Mouse (Mus musculus) MN1 (cell line): ENCODE measurements around the gene Fgfr2.

ENCODE experiments used
- DNase-seq: peaks from one replicate; pipeline ENCODE4 v3.0.0-alpha.2; 2016; ENCODE audit warnings: low spot score

The Fgfr2 gene

GRCm38 (mm10) chr7:132358709-132359108, 764.4 kb downstream of the Fgfr2 start:
- no peak for DNase-seq

DNA sequence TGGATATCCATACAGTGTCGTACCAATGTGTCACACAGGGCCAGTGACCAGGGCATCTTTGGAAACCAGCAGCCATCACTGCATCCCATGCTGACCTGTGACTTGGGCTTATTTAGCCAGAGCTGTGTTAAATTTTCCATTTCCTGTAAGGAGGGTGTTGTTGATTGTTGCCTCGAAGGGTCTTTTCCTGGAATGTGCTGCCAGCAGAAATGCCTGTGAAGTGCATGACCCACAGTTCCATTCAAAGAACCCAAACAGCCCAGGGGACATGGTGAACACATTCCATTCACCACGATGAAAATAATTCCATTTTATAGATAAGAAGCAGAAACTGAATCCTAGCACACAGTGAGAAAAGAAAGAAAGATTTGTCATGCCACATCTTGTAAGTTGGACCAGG, 764.9 kb downstream of the Fgfr2 start:
- no peak for DNase-seq

GRCm38 (mm10) chr7:132357841-132358237, 765.3 kb downstream of the Fgfr2 start:
- DNase-seq: no peak

- DNase-seq: no peak
These were observed 766.0 kb downstream of the Fgfr2 start for GRCm38 (mm10) chr7:132356881-132357840.

DNA sequence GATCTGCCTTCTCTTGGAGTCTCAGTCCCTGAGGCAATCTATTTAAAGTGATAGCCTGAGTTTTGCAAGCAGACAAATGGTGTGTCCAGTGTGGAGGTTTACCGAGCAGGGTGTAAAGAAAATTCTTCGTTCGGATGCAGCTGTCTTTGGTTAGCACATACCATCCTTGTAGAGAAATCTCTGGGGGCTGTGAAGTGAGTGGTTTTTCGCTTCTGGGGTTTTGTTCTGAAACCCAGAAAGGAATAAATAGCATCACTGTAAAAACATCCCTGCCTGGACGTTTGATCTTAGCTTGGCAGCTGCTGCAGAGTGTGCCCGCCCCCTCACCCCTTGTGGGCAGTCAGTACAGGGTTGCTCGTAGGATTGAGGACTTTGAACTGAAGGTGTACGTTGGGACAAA, 767.0 kb downstream of the Fgfr2 start:
- no peak for DNase-seq

DNA sequence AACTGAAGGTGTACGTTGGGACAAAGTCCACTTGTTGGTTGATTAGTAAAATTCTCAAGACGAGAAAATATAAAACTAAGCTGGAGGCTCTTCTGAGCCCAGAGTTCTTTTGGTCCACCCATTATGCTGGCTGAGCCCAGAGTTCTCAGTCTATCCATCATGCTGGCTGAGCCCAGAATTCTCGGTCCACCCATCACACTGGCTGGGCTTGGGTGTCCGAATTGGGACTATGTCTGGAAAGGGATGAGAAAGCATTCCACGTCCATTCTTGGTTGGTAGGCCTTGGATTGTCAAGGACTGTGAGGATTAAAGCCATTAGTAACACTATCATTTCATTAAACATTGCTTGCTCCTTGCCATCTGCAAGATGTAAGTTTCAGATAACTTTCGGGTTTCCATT, 767.4 kb downstream of the Fgfr2 start:
- no peak for DNase-seq

- DNase-seq: peak; percentile 18
These were observed 774.0 kb downstream of the Fgfr2 start for GRCm38 (mm10) chr7:132349075-132349572.

GRCm38 (mm10) chr7:132347273-132348045, 775.7 kb downstream of the Fgfr2 start:
- DNase-seq: no peak

GRCm38 (mm10) chr7:132345526-132346070, 777.6 kb downstream of the Fgfr2 start:
- no peak for DNase-seq

GRCm38 (mm10) chr7:132344606-132345005, 778.5 kb downstream of the Fgfr2 start:
- no peak for DNase-seq

- DNase-seq: no peak
These were observed 779.2 kb downstream of the Fgfr2 start for GRCm38 (mm10) chr7:132343900-132344299.

- no peak for DNase-seq
These were observed 780.0 kb downstream of the Fgfr2 start for GRCm38 (mm10) chr7:132343146-132343545.

GRCm38 (mm10) chr7:132339041-132339839, 783.9 kb downstream of the Fgfr2 start:
- DNase-seq: no peak

- no peak for DNase-seq
These were observed 784.8 kb downstream of the Fgfr2 start for GRCm38 (mm10) chr7:132338350-132338749.

DNA sequence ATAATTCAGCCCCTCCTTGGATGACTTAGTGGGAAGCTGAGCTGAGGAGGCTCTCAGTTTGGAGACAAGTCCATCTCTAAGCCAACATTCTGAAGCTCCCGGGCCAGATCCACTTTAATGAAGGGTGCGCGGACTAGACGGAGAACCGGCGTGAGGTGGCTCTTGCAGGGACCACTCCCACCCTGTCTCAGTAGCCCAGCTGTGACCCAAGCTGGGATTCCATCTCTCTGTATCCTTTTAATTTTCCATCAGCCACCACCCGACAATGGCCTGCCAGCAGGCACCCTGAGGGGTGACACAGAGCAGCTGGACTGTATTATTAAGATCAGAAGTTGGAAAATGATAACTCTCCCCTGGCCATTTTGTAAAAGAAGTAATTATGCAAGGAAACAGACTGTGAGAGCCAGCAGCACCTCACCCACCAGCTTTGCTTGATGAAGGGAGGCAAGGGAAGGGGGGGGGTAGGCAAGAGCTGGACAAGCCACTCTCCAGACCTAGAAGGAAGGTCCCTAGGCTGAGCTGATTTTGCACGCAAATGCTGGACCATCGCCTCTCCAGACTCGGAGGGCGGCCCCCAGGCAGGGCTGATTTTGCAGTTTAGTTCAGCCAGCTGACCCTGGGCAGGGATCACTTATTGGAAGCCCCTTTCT, 785.8 kb downstream of the Fgfr2 start:
- no peak for DNase-seq

DNA sequence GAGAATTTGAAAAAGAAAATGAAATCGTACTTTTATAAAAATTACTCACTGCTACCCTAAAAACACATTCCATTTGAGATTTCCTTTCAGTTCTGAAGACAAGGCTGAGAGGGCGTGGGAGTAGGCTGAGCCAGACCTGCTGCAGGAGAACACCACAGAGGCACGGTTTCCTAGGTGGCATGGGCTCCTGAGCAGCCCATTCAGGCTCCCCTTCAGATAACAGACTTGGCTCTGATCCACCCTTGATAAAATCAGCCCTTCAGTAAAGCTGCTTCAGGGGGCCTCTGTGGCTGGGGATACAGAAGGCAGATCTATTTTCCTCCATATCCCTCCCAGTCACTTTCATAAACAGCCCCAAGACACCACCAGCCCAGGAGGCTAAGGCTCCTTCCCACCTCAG, 786.4 kb downstream of the Fgfr2 start:
- no peak for DNase-seq

- DNase-seq: no peak
These were observed 787.8 kb downstream of the Fgfr2 start for GRCm38 (mm10) chr7:132335367-132335766.

DNA sequence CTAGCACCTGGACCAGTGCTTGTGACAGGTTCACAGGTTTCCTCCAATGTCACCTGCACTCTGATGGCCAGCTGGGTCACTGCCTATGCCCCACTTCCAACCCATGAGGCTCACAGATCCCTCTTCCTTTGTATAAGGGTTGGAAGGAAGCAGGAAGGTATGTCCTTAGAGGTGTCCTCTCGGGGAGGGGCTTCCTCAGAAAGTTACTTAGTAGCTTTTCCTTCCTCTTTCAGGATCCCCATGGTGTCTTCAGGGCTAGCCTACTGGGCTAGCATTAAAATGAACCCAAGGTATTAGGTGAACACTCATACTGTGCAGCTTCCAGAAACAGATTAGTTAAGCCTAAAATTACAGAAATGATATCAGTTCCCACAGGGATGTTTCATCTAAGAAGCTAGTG, 790.1 kb downstream of the Fgfr2 start:
- no peak for DNase-seq

- DNase-seq: no peak
These were observed 791.0 kb downstream of the Fgfr2 start for GRCm38 (mm10) chr7:132332176-132332575.

- no peak for DNase-seq
These were observed 793.0 kb downstream of the Fgfr2 start for GRCm38 (mm10) chr7:132330179-132330578.

- DNase-seq: no peak
These were observed 794.5 kb downstream of the Fgfr2 start for GRCm38 (mm10) chr7:132328648-132329047.
